Mouse (Mus musculus): ENCODE data around the gene Ptk7. TPM values are rescaled to one million over a fixed set of nuclear protein-coding genes. Genes with fewer than 3 reads are reported as not detected.
A peak's percentile ranks its signal among the peaks of the same experiment; 100 is the strongest.

The Ptk7 gene
- total RNA-seq, 2 experiments from 2014 or later = 18.5 to 18.8 TPM

DNA sequence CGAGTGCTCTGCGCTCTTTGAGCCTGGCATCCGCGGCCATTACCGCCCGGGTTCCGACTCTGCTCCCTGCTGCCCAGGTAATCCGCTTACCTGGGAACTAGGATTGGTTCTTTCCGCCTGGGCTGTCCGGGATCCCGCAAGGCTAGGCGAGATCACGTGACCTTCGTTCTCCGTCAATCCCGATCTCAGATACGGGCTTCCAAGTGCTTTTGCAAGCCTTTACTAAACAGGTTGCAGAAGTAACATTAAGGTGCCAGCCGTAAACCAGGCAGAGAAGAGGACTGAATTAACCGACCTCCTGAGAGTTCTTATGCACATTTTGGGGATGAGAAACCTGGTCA, 17.0 kb upstream of the Ptk7 start:
- DNase-seq (ENCODE audit: extremely low spot score in 1 of 2, low spot score in 2 of 2) = no peak
- intact Hi-C loops (cut with DNase I) = loop anchor here (5.0 kb wide), 1 partner anchor 94 kb away; no protein-coding TSS in a partner anchor

DNA sequence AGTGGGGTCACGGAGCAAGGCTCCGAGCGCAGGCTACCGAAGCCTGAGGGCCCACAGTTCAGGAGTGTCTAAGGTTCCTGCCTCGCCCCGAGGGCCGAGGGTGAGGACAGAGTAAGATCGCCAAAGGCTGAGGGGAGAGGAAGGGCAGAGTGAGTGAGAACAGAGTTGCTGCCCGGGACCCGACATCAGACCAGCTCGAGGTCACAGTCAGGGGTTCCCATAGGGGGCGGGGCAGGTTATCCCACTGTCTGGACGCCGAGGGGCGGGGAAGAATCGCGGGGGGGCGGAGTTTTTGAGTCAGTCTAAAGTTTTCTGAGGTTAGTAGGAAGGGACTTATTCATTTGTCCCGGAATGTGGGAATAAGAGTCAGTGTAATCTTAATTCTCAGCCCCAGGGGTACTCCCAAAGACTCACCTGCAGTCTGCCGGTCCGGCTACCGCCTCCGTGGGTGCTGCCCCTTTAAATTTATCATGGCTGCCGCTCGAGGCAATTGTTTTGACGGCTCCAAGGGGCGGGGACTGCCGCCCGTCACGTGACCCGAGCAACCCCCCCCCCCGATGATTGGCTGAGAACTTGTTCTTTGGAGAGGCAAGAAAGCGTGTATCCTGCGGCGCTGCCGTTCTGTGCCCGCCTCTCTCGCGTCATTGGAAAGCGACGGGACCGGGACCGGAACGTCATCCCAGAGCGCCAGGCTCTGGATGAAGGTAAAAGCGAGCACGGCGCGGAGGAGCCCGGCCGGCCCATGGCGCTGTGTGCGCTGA, 16.4 kb upstream of the Ptk7 start, which contains the start of the genes Klc4 and Mrpl2:
Klc4 (minus strand) TSS at position 462 of the 761 bp plus-strand sequence.
Mrpl2 (plus strand) TSS at position 669 of the 761 bp plus-strand sequence.
- intact Hi-C loops (cut with DNase I) = loop anchor here (5.0 kb wide), 1 partner anchor 93 kb away; no protein-coding TSS in a partner anchor
- peak; percentile 98 to 99 for DNase-seq (ENCODE audit: extremely low spot score in 1 of 2, low spot score in 2 of 2)

DNA sequence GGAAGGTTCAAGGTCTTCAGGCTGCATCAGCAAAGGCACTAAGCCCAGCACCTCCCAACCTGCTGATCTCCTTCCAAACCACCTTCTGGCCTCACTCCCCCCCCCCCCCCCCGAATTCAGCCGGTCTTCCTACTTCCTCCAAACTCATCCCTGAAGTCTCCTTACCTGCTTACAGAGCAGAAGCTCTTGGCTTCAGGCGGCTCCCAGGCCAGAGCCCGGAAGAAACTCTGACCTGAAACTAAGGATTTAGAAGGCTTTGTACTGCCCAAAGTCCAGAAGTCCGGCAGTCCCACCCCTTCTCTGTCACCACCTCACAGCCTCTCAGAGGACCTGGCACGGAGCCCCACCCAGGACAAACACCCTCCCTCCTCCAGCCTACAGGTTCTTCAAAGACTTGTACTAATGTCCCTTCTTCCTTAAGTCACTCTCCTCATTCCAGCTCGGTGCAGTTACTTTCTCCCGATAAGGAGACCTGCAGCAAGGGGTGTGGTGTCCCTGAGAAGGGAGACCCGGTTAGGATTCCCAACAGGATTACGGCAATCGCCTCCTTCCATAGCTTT, 15.7 kb upstream of the Ptk7 start:
- DNase-seq (ENCODE audit: extremely low spot score in 1 of 2, low spot score in 2 of 2) = peak in 1 of 2 experiments; percentile 74
- intact Hi-C loops (cut with DNase I) = loop anchor here (5.0 kb wide), 1 partner anchor 93 kb away; no protein-coding TSS in a partner anchor

DNA sequence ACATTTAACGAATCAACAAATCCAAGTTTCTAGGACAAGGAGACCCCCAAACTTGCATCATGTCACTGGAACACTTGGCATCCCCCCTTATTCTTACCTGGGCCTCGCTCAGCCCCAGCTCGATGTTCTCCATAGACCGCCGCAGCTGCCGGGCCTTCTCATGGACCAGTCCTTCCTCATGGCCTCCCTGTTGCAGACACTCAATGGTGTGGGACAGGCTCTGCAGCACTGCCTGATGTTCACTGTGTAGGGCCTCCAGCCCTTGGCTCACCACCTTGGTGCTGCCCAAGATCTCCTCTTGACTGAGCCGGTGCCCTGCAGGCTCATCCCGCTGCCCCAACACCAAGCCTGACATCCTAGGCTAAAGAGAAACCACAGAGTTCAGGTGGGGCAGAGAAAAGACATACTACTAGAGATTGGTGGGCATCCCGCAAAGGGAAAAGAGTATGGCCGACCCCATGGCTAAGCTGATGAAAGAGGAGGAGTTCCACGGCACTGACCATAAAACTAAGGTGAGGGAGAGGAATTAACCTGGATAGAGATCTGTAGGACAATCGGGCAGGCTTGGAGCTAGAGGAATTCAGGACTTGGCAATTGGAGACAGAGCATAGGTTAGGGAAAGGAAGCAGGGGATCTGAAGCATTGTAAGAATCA, 15.0 kb upstream of the Ptk7 start:
- peak in 1 of 2 experiments; percentile 20 for DNase-seq (ENCODE audit: extremely low spot score in 1 of 2, low spot score in 2 of 2)
- intact Hi-C loops (cut with DNase I) = no loop called here

DNA sequence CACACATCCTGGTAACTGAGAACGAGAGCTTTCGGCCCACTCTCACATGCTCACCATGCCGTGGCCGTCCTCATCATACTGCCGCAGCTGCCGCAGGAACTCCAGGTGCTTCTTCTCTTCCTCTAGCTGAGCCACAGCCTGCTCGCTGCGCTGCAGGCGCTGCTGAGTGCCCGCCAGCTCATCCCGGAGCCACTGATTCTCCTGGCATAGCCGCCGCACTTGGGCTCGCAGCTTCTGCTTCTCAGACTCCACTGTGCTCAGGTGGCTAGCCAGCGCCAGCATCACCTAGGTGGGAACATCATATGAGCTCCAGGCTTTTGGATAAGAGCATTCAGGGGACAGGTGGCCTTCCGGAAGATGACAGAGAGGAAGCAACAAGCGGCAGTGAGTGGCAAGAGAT, 12.8 kb upstream of the Ptk7 start:
- DNase-seq (ENCODE audit: extremely low spot score in 1 of 2, low spot score in 2 of 2) = no peak
- intact Hi-C loops (cut with DNase I) = no loop called here

DNA sequence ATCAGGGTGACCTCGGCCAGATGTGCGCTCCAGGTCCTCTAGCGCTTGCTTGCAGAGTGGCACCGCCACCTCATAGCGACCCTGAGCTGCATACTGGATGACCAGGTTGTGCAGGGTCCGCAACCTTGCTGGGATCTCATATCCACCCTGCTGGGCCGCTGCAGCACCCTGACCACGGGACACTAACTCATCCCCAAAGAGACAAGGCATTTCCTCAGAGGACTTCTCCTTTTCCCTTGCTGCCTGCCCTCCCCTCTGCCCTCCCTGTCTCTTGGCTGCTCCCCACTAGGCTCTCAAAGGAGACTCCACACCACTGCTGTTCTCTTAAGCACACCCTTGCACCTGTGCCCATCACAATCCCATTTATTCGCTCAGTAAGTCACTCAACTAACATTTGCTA, 10.6 kb upstream of the Ptk7 start:
- intact Hi-C loops (cut with DNase I) = loop anchor here (5.0 kb wide), 1 partner anchor 83 kb away; the partner anchor contains the start of gene Srf

DNA sequence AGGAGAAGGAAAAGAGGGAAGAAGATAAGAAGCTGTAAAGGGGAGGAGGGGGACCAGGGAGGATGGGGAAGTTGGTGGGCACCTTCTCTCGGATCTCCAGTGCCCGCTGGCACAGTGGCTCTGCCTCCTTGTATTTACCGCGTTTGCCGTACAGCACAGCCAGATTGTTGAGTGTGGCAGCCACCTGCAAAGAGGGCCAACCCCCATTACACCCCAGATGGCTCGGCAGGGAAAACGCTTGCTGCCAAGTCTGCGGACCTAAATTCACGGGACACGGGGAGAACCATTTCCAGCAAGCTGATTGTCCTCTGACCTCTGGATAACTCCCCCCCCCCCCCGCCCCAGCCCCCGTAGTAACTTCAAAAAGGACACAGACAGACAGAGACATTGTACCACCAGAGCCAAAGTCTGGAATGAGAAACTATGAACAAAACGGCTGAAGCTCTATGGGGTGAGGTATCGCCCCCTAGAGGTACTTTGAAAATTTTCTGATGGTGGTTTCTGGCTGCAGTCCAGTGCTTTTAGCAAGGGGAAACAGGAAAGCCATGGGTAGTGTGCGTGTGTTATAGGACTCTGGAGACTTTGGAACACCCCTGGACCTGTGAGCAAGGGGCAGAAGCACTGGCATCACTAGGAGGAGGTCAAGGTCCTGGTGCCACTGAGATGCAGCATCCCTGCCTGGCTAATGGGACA, 7.7 kb upstream of the Ptk7 start:
- intact Hi-C loops (cut with DNase I) = loop anchor here (5.0 kb wide), 1 partner anchor 80 kb away; the partner anchor contains the start of gene Srf
- peak; percentile 67 to 74 for DNase-seq (ENCODE audit: extremely low spot score in 1 of 2, low spot score in 2 of 2)

More for the DNA sequence above, 10.6 kb upstream of the Ptk7 start:
- no peak for DNase-seq (ENCODE audit: extremely low spot score in 1 of 2, low spot score in 2 of 2)

DNA sequence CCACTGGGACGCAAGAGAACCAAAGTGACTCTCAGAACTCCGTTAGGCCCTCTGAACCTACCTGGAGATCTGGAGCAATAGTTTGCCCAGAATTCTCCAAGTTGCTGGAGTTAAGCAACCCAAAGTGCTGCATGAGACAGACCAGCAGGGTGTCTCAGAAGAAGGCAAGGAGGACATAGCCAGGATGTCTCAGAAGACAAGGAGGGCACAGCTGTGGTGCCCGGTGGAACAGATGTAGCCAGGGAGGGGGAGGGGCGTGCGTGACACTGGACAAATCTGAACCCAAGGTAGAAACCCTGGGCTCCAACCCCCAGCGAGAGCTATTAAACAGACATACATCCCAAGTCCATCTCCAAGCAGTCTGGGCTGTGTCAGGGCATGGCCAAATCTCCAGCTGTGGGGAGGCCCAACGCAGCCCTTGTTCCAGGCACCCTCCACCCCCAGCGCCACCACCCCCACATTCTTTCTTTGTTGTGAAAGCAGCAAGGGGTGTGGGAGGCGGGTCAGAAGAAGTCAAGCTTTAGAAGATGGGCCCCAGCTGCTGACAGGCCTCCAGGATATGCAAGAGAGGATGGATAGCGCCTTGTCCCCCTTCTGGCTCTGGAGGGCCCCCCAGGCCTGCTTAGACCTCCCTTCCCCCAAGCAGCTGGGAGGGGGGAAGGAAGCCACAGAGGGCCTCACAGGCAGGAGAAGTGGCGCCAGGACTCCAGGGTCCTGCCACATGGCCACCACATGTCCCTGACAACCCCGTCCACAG, 559 bp upstream of the Ptk7 start:
- intact Hi-C loops (cut with DNase I) = loop anchor here (5.0 kb wide), 1 partner anchor 83 kb away; the partner anchor contains the start of gene Cul9
- DNase-seq (ENCODE audit: extremely low spot score in 1 of 2, low spot score in 2 of 2) = peak in 1 of 2 experiments; percentile 79

DNA sequence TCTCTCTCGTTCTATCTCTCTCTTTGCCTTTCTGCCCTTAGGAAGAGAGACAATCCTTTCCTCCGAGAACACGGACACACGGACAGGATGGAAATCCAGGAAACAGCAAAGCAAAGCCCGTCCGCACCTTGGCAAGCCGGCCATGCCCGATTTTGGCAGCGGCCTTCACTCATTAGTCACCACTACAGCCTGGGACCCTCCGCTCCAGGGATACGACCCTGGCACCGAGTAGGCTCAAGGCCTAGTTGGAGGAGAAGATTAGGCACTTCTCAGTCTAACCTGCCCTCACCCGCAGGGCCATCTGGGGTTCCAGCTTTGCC, 873 bp downstream of the Ptk7 start:
- intact Hi-C loops (cut with DNase I) = loop anchor here (5.0 kb wide), 1 partner anchor 81 kb away; the partner anchor contains the start of gene Cul9
- DNase-seq (ENCODE audit: extremely low spot score in 1 of 2, low spot score in 2 of 2) = peak in 1 of 2 experiments; percentile 52

DNA sequence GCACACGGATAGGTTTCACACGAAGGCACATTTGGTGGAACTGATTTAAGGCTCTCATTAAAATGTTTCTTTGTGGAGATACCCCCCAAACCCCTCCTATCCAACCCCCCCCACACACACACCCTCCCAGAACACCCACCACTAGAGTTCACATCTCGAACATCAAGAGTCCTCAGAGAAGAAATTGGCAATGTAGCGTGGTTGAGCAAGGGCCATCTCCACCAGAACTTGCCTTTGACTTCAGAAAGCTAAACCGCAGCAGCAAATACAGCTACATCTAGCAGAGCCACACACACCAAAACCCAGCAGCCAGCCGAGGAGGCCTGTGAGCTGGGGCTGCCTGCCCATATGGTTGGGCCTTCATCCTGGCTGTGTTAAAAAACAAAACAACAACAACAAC, 1.9 kb downstream of the Ptk7 start:
- no peak for DNase-seq (ENCODE audit: extremely low spot score in 1 of 2, low spot score in 2 of 2)
- intact Hi-C loops (cut with DNase I) = loop anchor here (5.0 kb wide), 1 partner anchor 80 kb away; the partner anchor contains the start of gene Cul9

DNA sequence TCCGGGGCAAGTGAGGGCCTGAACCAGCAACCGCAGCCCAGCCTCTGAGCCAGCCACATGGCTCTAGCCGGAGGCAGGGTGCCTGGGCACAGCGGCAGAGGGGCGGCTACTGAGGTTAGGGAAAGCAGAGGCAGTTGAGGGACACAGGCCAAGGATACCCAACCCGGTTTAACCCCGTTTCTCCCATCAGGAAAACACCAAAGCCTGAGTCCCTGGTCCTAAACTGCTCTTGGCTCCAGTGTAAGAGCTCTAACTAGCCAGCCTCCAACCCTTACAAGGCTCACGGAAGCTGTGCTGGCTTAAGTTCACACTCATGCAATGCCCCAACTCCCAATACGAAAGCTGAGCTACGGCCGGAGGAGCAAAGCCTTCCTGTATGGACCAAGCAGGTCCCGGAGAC, 4.7 kb downstream of the Ptk7 start:
- intact Hi-C loops (cut with DNase I) = no loop called here
- DNase-seq (ENCODE audit: extremely low spot score in 1 of 2, low spot score in 2 of 2) = peak in 1 of 2 experiments; percentile 37

DNA sequence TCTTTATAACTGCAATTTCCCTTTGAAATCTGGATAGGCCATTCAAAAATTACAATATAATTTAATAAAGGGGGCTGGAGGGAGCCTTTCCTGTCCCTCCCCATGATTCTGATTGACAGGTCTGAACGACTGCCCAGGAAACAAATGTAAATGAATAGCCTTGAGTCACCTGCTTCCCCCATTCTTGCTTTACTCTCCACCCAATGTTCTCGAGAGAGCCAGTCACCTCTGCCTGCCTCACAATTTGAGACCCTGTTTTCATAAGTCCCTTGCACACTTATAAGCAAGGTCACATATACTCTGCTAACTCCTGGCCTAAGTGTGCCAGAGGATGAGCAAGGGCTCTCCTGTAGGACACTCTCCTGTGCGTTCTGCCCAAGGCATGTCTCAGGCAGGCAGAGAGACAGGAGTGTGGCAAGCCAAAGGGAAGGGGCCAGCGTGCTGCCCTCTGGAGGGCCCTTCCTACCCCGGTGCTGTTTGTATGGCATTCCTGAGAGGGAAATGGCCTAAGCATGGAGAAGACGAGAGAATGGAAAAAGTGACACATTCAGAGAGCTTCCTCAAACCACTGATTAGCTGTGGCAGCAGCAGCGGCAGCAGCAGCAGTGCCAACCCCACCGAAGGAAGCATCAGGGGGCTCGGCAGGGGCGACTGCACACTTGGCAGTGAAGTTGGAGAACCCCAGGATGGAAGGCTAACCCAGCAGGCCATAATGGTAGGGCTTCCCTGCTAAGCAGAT, 5.3 kb downstream of the Ptk7 start:
- intact Hi-C loops (cut with DNase I) = no loop called here
- peak in 1 of 2 experiments; percentile 20 for DNase-seq (ENCODE audit: extremely low spot score in 1 of 2, low spot score in 2 of 2)

DNA sequence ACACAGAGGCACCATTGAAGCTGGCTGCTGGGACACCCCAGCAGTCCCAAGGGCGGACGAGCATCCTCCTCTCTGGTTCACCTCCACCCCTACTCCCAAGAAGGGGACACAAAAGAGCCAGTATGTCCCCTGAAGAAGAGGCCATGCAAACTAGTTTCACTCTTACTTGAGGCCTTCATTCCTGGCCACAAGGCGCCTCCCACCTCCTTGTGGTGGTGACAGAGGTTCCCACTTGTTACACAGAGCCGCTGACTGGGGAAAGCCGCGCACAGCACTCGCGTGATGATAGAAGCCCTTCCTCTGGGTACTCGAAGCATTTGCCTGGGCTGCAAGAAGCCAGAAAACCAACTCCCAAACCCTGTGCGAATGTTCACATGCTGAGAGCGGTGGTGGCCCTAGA, 7.0 kb downstream of the Ptk7 start:
- DNase-seq (ENCODE audit: extremely low spot score in 1 of 2, low spot score in 2 of 2) = peak in 1 of 2 experiments; percentile 22
- intact Hi-C loops (cut with DNase I) = no loop called here

DNA sequence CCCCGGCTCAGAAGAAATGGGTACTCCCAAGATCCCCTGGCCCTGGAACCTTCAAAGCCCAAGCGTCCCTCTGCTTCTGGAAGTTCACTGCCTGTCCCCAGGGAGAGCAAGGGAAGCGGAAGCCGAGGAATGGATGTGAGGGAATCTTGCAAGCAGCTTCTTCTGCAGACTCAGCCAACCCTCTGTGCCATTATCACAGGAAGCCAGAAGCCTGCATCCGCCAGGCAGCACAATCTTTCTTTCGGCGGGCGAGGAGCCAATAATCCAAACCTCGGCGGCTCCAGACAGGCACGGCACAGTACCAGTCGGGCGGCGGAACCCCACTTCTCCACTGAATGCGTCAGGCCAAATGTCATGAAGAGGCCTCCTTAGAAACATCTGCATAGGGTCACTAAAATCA, 8.0 kb downstream of the Ptk7 start:
- intact Hi-C loops (cut with DNase I) = no loop called here
- peak; percentile 61 to 75 for DNase-seq (ENCODE audit: extremely low spot score in 1 of 2, low spot score in 2 of 2)

DNA sequence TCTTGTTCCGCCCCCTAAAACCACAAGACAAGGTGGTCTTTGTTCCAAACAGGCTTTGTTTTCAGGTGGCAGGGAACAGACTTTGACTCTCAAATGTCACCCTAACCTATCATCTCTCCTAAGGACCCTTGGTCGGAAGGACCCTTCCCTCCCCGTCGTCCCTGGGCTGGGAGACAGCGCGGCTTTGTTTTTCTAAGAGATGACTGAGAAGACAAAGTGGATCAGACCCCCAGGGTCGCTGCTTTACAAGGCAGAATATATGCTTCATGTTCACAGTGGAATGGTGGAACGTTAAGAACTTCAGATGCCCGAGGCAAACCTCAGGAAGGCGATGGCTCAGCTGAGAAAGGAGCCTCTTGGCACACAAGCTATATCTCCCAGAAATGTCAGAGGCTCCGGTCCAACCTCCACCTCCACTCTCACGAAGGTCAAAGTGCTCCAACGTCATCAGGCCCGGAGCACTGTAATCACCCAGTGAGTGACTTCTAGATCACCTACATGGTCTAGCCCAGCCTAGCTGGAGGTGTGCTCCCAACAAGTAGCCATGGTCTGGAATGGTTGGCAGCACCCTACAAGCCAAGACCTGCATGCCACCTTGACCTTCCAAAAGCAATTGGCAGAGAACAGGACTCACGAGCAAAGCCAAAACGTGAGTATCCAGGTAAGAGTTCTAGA, 9.5 kb downstream of the Ptk7 start:
- DNase-seq (ENCODE audit: extremely low spot score in 1 of 2, low spot score in 2 of 2) = no peak
- intact Hi-C loops (cut with DNase I) = no loop called here

DNA sequence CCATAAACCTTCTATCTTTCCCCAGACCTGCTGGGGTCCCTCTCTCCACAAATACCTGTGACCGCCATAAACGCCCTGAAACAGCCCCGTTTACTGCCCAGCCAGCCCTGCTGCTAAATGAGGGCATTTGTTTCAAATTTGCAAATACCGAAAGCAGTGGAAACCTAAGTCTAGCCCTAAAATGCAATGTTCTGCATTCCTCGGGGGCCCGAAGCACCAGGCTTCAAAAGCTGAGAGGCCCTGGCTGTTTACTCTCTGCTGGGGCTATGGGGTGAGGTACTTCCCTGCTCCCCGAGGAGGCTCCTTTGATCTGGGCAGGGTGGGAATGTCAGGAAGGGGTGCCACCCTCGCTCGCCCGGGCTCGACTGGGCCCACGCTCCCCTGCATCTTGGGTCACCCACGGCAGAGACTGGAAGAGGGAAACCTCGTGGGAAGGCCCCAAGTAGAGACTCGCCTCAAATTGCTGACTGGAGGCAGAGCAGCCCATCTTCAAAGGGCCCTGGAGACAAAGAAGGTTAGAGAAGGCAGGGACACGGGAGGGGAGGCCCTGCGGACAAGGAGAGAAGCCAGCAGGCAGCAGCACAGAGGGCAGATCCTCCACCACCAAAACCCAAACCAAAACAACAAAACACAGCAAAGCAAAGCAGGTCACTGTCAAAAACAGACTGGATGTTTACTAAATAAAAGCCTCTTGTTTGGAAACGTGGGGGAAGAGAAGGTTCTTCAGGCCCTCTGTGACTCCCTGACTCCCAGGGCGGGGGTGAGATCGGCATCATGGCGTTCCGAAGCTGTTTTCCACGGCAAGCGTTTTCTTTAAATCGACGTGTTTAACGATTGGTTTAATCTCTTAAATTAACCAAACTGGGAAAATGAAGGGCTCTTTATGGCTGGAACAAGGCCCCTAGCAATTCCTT, 10.3 kb downstream of the Ptk7 start:
- intact Hi-C loops (cut with DNase I) = no loop called here
- DNase-seq (ENCODE audit: extremely low spot score in 1 of 2, low spot score in 2 of 2) = peak in 1 of 2 experiments; percentile 58
